Mouse (Mus musculus): ENCODE data around the gene Olfr199.
"Not testable (repeated sequence)": the region's sequence is repeated elsewhere in the genome, so short reads cannot be mapped to it uniquely, and the experiment has no call there.

Gene Olfr199

GRCm38 (mm10) chr16:59219667-59220066 lies at the start of gene Olfr199:
Gene Olfr199, minus strand, starts transcription at chr16:59219767.
- CTCF ChIA-PET, POLR2A ChIA-PET: not testable (repeated sequence)

DNA sequence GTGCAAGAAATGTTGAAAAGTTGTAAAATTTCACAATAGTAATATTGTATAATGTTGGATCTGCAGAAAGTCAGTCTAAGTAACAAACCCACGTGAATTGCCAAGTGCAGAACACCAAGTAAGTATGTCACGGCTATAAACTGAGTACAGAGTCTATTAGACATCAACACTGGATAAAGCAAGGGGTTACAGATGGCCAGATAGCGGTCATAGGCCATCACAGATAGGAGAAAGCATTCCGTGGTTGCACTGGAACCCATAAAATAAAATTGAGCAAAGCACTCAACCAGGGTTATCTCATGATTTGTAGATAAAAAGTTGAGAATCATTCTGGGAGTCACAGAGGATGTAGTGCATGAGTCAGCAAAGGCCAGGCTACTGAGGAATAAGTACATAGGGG lies 49.5 kb upstream of the Olfr199 start:
- POLR2A ChIA-PET, CTCF ChIA-PET: not testable (repeated sequence)

GRCm38 (mm10) chr16:59249684-59250083 lies 30.1 kb upstream of the Olfr199 start:
- ChIA-PET POLR2A (no interaction called here), CTCF (no interaction called here)

DNA sequence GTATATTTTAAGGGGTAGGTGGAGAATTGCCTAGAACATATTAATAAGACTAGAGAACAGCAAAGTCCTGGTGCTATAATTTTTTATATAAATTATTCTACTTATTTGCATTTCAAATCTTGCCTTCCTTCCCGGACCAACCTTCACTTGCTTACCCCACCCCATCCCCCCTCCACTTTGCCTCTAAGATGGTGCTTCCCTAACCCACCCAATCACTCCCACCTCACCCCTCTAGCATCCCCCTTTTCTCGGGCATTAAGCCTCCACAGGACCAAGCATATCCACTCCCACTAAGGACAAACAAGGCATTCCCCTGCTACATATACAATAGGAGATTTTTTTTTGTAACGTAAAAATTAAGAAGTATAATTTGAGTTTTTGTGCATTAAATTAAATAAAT lies 1.7 kb downstream of the Olfr199 start:
- POLR2A ChIA-PET, CTCF ChIA-PET: not testable (repeated sequence)

GRCm38 (mm10) chr16:59203433-59203832 lies 16.1 kb downstream of the Olfr199 start, which contains the start of gene Olfr198:
Gene Olfr198, minus strand, starts transcription at chr16:59203533.
- POLR2A ChIA-PET, CTCF ChIA-PET: not testable (repeated sequence)

DNA sequence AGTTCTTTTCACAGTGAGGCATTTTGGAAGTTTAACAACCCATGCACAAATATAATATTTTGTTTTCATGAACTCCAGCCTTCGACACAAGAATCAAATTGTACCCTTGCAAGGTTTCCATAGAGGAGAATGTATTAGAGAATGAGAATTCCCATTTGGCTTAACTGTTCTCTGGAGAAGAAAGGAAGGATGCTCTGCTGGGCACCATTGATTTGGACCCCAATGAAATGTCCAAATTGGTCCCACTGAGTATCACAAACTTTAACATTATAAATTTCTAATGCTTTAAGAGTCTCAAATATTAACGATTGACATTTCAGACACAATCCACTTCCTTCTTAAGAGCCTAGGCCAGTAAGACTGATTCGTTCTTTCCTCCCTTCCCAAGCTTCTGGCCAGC lies 49.2 kb downstream of the Olfr199 start, which contains the start of gene Olfr196:
Olfr196 (minus strand) TSS at position 101 of the 400 bp plus-strand sequence.
- POLR2A ChIA-PET = no interaction called here

More for the DNA sequence above, 49.2 kb downstream of the Olfr199 start, which contains the start of gene Olfr196:
- CTCF ChIA-PET = no interaction called here

All from embryonic stem cell, embryonic (primary cell).